Mouse (Mus musculus): ENCODE measurements at regions not wholly inside any gene's neighbourhood (a gene's known extent, or its start where the extent isn't known, plus 50 kb on each side); places are given as distances from the start of the nearest gene placed in this dataset.

DNA sequence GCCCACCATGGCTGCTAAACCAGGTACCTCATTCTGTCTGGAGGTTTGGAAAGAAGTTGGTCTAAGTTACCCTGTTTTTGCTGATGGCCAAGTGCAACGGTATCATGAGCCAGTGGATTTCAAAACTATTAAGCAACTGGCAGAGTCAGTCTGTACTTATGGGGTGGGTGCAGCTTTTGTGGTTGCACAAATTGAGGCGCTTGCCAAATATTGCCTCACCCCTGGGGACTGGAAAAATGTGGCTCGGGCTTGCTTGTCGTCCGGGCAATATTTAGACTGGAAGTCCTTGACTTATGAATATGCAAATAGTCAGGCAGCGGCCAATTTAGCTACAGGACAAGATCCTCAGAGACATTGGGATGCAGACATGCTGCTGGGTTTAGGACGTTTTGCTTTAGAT lies 110.2 kb downstream of the Olfr164 start:
- Histone ChIP-seq H3K36me3 (ENCODE audit: control insufficient read depth, insufficient read depth) (no peaks in the 10 kb centered on the region), H3K4me3 (no peak overlapping the region), H3K27me3 (ENCODE audit: control insufficient read depth, insufficient read depth, insufficient read length) (no peaks in the 10 kb centered on the region), H3K79me2 (ENCODE audit: control insufficient read depth, insufficient read depth) (no peaks in the 10 kb centered on the region), H3ac (ENCODE audit: control insufficient read depth, insufficient read length) (no peak overlapping the region), H3K4me2 (ENCODE audit: low read depth) (no peak overlapping the region)
- TF ChIP-seq CEBPB (IDR thresholded peaks at IDR 0.05; ENCODE audit: insufficient read depth, poor library complexity, severe bottlenecking): 0 out of 2 replicates have a peak, but pooled peaks have one; percentile 28
- no peak for TF ChIP-seq POLR2A (IDR thresholded peaks at IDR 0.05; ENCODE audit: insufficient read length, low read depth)
- no peak for TF ChIP-seq REST (IDR thresholded peaks at IDR 0.05; ENCODE audit: insufficient read depth, insufficient read length)

GRCm38 (mm10) chr16:19200977-19201376 lies 112.9 kb downstream of the Olfr164 start:
- Histone ChIP-seq H3ac (ENCODE audit: control insufficient read depth, insufficient read length) (no peak overlapping the region), H3K4me3 (no peak overlapping the region), H3K27me3 (ENCODE audit: control insufficient read depth, insufficient read depth, insufficient read length) (no peaks in the 10 kb centered on the region), H3K4me2 (ENCODE audit: low read depth) (no peak overlapping the region), H3K36me3 (ENCODE audit: control insufficient read depth, insufficient read depth) (no peaks in the 10 kb centered on the region), H3K79me2 (ENCODE audit: control insufficient read depth, insufficient read depth) (no peaks in the 10 kb centered on the region)
- TF ChIP-seq SRF (IDR thresholded peaks at IDR 0.05; ENCODE audit: control insufficient read depth, insufficient read length, low read depth) (no peak), USF1 (IDR thresholded peaks at IDR 0.05; ENCODE audit: low read depth) (no peak), REST (IDR thresholded peaks at IDR 0.05; ENCODE audit: insufficient read depth, insufficient read length) (no peak), POLR2A (IDR thresholded peaks at IDR 0.05; ENCODE audit: insufficient read length, low read depth) (no peak), TCF3 (IDR thresholded peaks at IDR 0.05; ENCODE audit: insufficient read length, low read depth) (no peak), MAX (IDR thresholded peaks at IDR 0.05; ENCODE audit: low read depth) (no peak), E2F4 (IDR thresholded peaks at IDR 0.05; ENCODE audit: insufficient read depth) (no peak), CEBPB (IDR thresholded peaks at IDR 0.05; ENCODE audit: insufficient read depth, poor library complexity, severe bottlenecking) (no peak), MYOG (IDR thresholded peaks at IDR 0.05; ENCODE audit: control insufficient read depth in 1 of 3, insufficient read depth in 1 of 3, insufficient read length in 2 of 3, low read depth in 2 of 3) (no peak), TCF12 (IDR thresholded peaks at IDR 0.05; ENCODE audit: insufficient read depth, poor library complexity, severe bottlenecking) (no peak), POLR2AphosphoS2 (IDR thresholded peaks at IDR 0.05; ENCODE audit: insufficient read length, low read depth) (no peak), MYOD1 (IDR thresholded peaks at IDR 0.05; ENCODE audit: control insufficient read depth in 1 of 3, insufficient read length in 2 of 3, low read depth in 2 of 3) (no peak)

GRCm38 (mm10) chr16:19199724-19200544 lies 113.9 kb downstream of the Olfr164 start:
- Histone ChIP-seq H3K4me3 (no peak overlapping the region), H3ac (ENCODE audit: control insufficient read depth, insufficient read length) (no peak overlapping the region), H3K27me3 (ENCODE audit: control insufficient read depth, insufficient read depth, insufficient read length) (no peaks in the 10 kb centered on the region), H3K4me2 (ENCODE audit: low read depth) (no peak overlapping the region), H3K79me2 (ENCODE audit: control insufficient read depth, insufficient read depth) (no peaks in the 10 kb centered on the region), H3K36me3 (ENCODE audit: control insufficient read depth, insufficient read depth) (no peaks in the 10 kb centered on the region)
- TF ChIP-seq MYOG (IDR thresholded peaks at IDR 0.05; ENCODE audit: control insufficient read depth in 1 of 3, insufficient read depth in 1 of 3, insufficient read length in 2 of 3, low read depth in 2 of 3) (no peak), MAX (IDR thresholded peaks at IDR 0.05; ENCODE audit: low read depth) (no peak), POLR2A (IDR thresholded peaks at IDR 0.05; ENCODE audit: insufficient read length, low read depth) (no peak), MYOD1 (IDR thresholded peaks at IDR 0.05; ENCODE audit: control insufficient read depth in 1 of 3, insufficient read length in 2 of 3, low read depth in 2 of 3) (no peak), REST (IDR thresholded peaks at IDR 0.05; ENCODE audit: insufficient read depth, insufficient read length) (no peak)

GRCm38 (mm10) chr16:19198539-19199385 lies 115.1 kb downstream of the Olfr164 start:
- Histone ChIP-seq H3K36me3 (ENCODE audit: control insufficient read depth, insufficient read depth) (no peaks in the 10 kb centered on the region), H3K4me2 (ENCODE audit: low read depth) (no peak overlapping the region), H3K79me2 (ENCODE audit: control insufficient read depth, insufficient read depth) (no peaks in the 10 kb centered on the region), H3K4me3 (no peak overlapping the region), H3ac (ENCODE audit: control insufficient read depth, insufficient read length) (no peak overlapping the region), H3K27me3 (ENCODE audit: control insufficient read depth, insufficient read depth, insufficient read length) (no peaks in the 10 kb centered on the region)
- TF ChIP-seq MYOD1 (IDR thresholded peaks at IDR 0.05; ENCODE audit: control insufficient read depth in 1 of 3, insufficient read length in 2 of 3, low read depth in 2 of 3): no peak
- no peak for TF ChIP-seq REST (IDR thresholded peaks at IDR 0.05; ENCODE audit: insufficient read depth, insufficient read length)
- no peak for TF ChIP-seq USF1 (IDR thresholded peaks at IDR 0.05; ENCODE audit: low read depth)
- no peak for TF ChIP-seq POLR2A (IDR thresholded peaks at IDR 0.05; ENCODE audit: insufficient read length, low read depth)
- TF ChIP-seq TCF3 (IDR thresholded peaks at IDR 0.05; ENCODE audit: insufficient read length, low read depth): no peak
- TF ChIP-seq MYOG (IDR thresholded peaks at IDR 0.05; ENCODE audit: control insufficient read depth in 1 of 3, insufficient read depth in 1 of 3, insufficient read length in 2 of 3, low read depth in 2 of 3): no peak

Data from myocyte (in vitro differentiated cells).